Mouse (Mus musculus) embryonic facial prominence, embryonic 14.5 days (tissue): Measurements from ENCODE around the gene Castor2. TPM values are rescaled to one million over a fixed set of nuclear protein-coding genes. Genes with fewer than 3 reads are reported as not detected.

Source experiments
- ATAC-seq: fragments of 200-750 bp; cut with Nextera tagmentation; 2 replicates; pipeline ENCODE4 v1.8.0; 2017; ENCODE audit warnings: low read depth, moderate number of reproducible peaks, moderate TSS enrichment
- DNase-seq: peaks from one replicate; pipeline ENCODE4 v3.0.0-alpha.2; 2015; ENCODE audit warnings: low spot score
- H3K27ac ChIP-seq: fragments of 300-500 bp; sonication (generic); replicated peaks from 2 replicates; pipeline ENCODE4 v1.5.1; 2014; ENCODE audit warnings: low read depth, mild to moderate bottlenecking, low read length, moderate library complexity
- H3K27me3 ChIP-seq: fragments of 300-500 bp; sonication (generic); replicated peaks from 2 replicates; pipeline ENCODE4 v1.6.1; 2014; ENCODE audit warnings: low read length; ENCODE audit not compliant: control insufficient read depth, insufficient read depth
- H3K36me3 ChIP-seq: fragments of 300-500 bp; sonication (generic); 2 replicates; pipeline ENCODE4 v1.6.1; 2014; ENCODE audit warnings: low read length, mixed read lengths; ENCODE audit not compliant: control insufficient read depth, insufficient read depth
- H3K4me1 ChIP-seq: fragments of 300-500 bp; sonication (generic); 2 replicates; pipeline ENCODE4 v1.6.1; 2014; ENCODE audit warnings: antibody characterized with exemption, low read length; ENCODE audit not compliant: control insufficient read depth, insufficient read depth
- H3K4me2 ChIP-seq: fragments of 300-500 bp; sonication (generic); 2 replicates; pipeline ENCODE4 v1.6.1; 2014; ENCODE audit warnings: low read depth, mild to moderate bottlenecking, low read length, moderate library complexity, mixed read lengths
- H3K4me3 ChIP-seq: fragments of 300-500 bp; sonication (generic); 2 replicates; pipeline ENCODE4 v1.5.1; 2014; ENCODE audit warnings: low read depth, mild to moderate bottlenecking, low read length
- H3K9ac ChIP-seq: fragments of 300-500 bp; sonication (generic); 2 replicates; pipeline ENCODE4 v1.6.1; 2014; ENCODE audit warnings: low read depth, mild to moderate bottlenecking, low read length, moderate library complexity, mixed read lengths
- H3K9me3 ChIP-seq: fragments of 300-500 bp; sonication (generic); 2 replicates; pipeline ENCODE4 v1.6.1; 2016; ENCODE audit warnings: low read length; ENCODE audit not compliant: control insufficient read depth
- WGBS: fragments of 180-500 bp; shearing (Covaris S2); extraction: QIAGEN DNeasy Blood & Tissue Kit; methylation state at CpG from one replicate; pipeline ENCODE4 v1.1.7; 2014; 5-methylcytosine and 5-hydroxymethylcytosine counted together
- polyA plus RNA-seq: library from polyadenylated mRNA; unstranded; fragments of >200 nt; fragmentation: Nextera tagmentation; extraction: Ambion mirVana; gene quantifications from 2 replicates; pipeline ENCODE4 v1.2.1, GENCODE M21; 2014

Castor2 gene
- polyA plus RNA-seq, 1 experiment from 2014 or later: 13.5 TPM

GRCm38 (mm10) chr5:134073512-134074041 lies 25.9 kb upstream of the Castor2 start:
- ATAC-seq (no peak; the same call in 1 of the 2 replicates), DNase-seq (no peak)
- H3K36me3 ChIP-seq: no peaks in the 10 kb centered on the region
- WGBS: 64% methylated on average over 17 of the region's 17 CpGs
- H3K27ac ChIP-seq: no peak overlapping the region
- no peaks in the 10 kb centered on the region for H3K27me3 ChIP-seq
- 0 out of 2 replicates have a peak, but pooled peaks cover 10% of the 10 kb centered on the region for H3K9me3 ChIP-seq
- no peak overlapping the region for H3K4me2 ChIP-seq
- H3K9ac ChIP-seq: no peak overlapping the region
- H3K4me1 ChIP-seq: no peaks in the 10 kb centered on the region
- no peak overlapping the region for H3K4me3 ChIP-seq

- no peak overlapping the region for H3K9ac ChIP-seq
- H3K27me3 ChIP-seq: no peaks in the 10 kb centered on the region
- no peaks in the 10 kb centered on the region for H3K4me1 ChIP-seq
- DNase-seq (no peak), ATAC-seq (no peak)
- H3K4me2 ChIP-seq: no peak overlapping the region
- no peaks in the 10 kb centered on the region for H3K36me3 ChIP-seq
- no peak overlapping the region for H3K4me3 ChIP-seq
- H3K27ac ChIP-seq: no peak overlapping the region
- H3K9me3 ChIP-seq: 0 out of 2 replicates have a peak, but pooled peaks cover 10% of the 10 kb centered on the region
Observed at GRCm38 (mm10) chr5:134074368-134074767, 25.1 kb upstream of the Castor2 start.

- peaks cover 8% of the 10 kb centered on the region for H3K4me1 ChIP-seq
- no peak for DNase-seq
- no peaks in the 10 kb centered on the region for H3K27me3 ChIP-seq
- WGBS: 90% methylated on average over 11 of the region's 11 CpGs
- no peak overlapping the region for H3K27ac ChIP-seq
- H3K36me3 ChIP-seq: no peaks in the 10 kb centered on the region
- no peak overlapping the region for H3K9ac ChIP-seq
- no peak overlapping the region for H3K4me2 ChIP-seq
- H3K9me3 ChIP-seq: no peaks in the 10 kb centered on the region
- H3K4me3 ChIP-seq: no peak overlapping the region
- no peak for ATAC-seq
Observed at GRCm38 (mm10) chr5:134076175-134076574, 23.3 kb upstream of the Castor2 start.

GRCm38 (mm10) chr5:134080685-134081548 lies 18.6 kb upstream of the Castor2 start:
- Histone ChIP-seq H3K9me3 (no peaks in the 10 kb centered on the region), H3K4me1 (peaks cover 9% of the 10 kb centered on the region), H3K27me3 (no peaks in the 10 kb centered on the region), H3K36me3 (no peaks in the 10 kb centered on the region), H3K9ac (peak overlapping the region; percentile 34), H3K4me3 (no peak overlapping the region), H3K27ac (no peak overlapping the region), H3K4me2 (no peak overlapping the region)
- DNase-seq (peak; percentile 22), ATAC-seq (no peak)
- WGBS: 26% methylated on average over 18 of the region's 18 CpGs

GRCm38 (mm10) chr5:134085227-134085626 lies 14.3 kb upstream of the Castor2 start:
- Histone ChIP-seq H3K9ac (no peak overlapping the region), H3K4me3 (no peak overlapping the region), H3K4me2 (no peak overlapping the region), H3K9me3 (no peaks in the 10 kb centered on the region), H3K27ac (no peak overlapping the region), H3K27me3 (no peaks in the 10 kb centered on the region), H3K4me1 (peaks cover 9% of the 10 kb centered on the region), H3K36me3 (no peaks in the 10 kb centered on the region)
- ATAC-seq: no peak
- WGBS: 73% methylated on average over 4 of the region's 4 CpGs
- DNase-seq: no peak

- H3K27ac ChIP-seq: no peak overlapping the region
- H3K27me3 ChIP-seq: no peaks in the 10 kb centered on the region
Observed at GRCm38 (mm10) chr5:134085887-134086639, 13.4 kb upstream of the Castor2 start.

GRCm38 (mm10) chr5:134087211-134087610 lies 12.3 kb upstream of the Castor2 start:
- DNase-seq: no peak

More at GRCm38 (mm10) chr5:134085887-134086639, 13.4 kb upstream of the Castor2 start:
- no peaks in the 10 kb centered on the region for H3K9me3 ChIP-seq
- ATAC-seq (no peak), DNase-seq (no peak)
- no peak overlapping the region for H3K4me2 ChIP-seq
- peaks cover 2% of the 10 kb centered on the region for H3K4me1 ChIP-seq
- H3K4me3 ChIP-seq: no peak overlapping the region
- H3K9ac ChIP-seq: no peak overlapping the region
- WGBS: 79% methylated on average over 3 of the region's 3 CpGs
- no peaks in the 10 kb centered on the region for H3K36me3 ChIP-seq

GRCm38 (mm10) chr5:134095766-134096165 lies 3.7 kb upstream of the Castor2 start:
- 78% methylated on average over 2 of the region's 2 CpGs for WGBS
- DNase-seq (no peak), ATAC-seq (no peak)
- Histone ChIP-seq H3K27ac (no peak overlapping the region), H3K4me2 (no peak overlapping the region), H3K36me3 (no peaks in the 10 kb centered on the region), H3K4me3 (no peak overlapping the region), H3K9ac (no peak overlapping the region), H3K27me3 (no peaks in the 10 kb centered on the region), H3K4me1 (peaks cover 3% of the 10 kb centered on the region; the same call in 1 of the 2 replicates), H3K9me3 (no peaks in the 10 kb centered on the region)

More at GRCm38 (mm10) chr5:134087211-134087610, 12.3 kb upstream of the Castor2 start:
- no peak overlapping the region for H3K4me3 ChIP-seq
- WGBS: 79% methylated on average over 5 of the region's 5 CpGs
- H3K9me3 ChIP-seq: no peaks in the 10 kb centered on the region
- no peak for ATAC-seq
- H3K36me3 ChIP-seq: no peaks in the 10 kb centered on the region
- H3K4me1 ChIP-seq: no peaks in the 10 kb centered on the region
- H3K9ac ChIP-seq: no peak overlapping the region
- no peaks in the 10 kb centered on the region for H3K27me3 ChIP-seq
- no peak overlapping the region for H3K27ac ChIP-seq
- no peak overlapping the region for H3K4me2 ChIP-seq
